Mouse (Mus musculus): ENCODE results near the gene Rabepk.
"Not testable (repeated sequence)": the region's sequence is repeated elsewhere in the genome, so short reads cannot be mapped to it uniquely, and the experiment has no call there.

Rabepk gene

DNA sequence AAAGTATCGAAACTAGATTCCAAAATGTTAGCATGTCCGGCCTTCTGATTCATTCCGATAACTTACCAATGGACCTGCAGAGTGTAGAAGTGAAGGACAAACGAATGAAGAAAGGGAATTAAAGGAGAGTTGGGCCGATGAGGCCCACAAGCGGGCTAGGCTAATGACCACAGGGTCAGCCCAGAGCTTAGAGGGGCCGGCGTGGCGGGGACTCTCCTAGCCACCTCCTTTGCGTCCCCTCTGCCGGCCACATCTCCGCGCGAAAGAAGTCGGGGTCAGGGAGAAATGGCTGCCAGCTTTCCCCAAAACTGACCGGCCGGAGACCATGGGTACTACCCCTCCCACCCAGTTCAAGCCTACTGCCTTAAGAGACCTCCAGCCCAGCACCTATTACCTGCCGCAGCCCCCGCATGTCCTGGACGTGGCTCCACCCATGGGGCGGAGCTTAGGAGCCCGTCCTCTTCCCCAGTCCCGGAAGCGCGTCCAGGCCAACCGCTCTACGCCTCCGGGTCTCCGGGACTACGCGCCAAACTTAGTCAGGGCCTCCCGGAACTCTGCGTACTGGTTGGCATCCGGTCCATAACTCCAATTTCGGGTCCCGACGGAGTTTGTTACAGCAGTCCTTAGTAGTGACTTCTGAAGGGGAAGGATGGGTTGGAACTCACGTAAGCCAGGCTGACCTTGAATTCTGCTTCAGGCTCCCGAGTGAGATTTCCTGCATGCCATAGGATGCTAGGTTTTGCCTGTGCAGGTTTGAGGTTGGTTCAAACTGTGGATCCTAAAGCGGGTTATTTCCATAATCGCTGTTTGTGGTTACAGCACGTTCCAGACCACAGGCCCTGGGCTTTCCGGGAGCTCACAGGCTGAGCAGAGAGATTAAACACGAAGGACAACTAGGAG lies at the start of gene Rabepk:
Rabepk (minus strand) TSS at position 556 of the 900 bp plus-strand sequence.
- peak; percentile 87 to 91 for DNase-seq

DNA sequence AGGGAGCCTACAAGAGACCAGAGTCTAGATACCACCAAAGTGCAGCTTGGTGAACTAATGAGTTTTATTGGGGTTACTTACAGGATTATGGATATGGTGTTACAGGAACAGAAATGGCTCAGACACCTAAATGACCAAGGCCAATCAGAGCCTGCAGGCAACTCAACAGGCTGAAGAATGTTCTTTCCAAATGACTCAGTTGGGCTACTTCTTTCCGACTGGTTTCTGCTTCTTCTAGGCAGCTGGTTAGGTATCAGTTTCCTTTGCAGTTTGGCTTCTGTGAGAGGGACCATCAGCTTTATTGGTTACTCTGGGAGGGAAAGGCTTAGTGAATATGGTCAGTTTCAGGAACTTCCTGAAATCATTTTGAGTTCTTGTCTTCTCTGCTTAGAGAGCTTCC lies 48.0 kb upstream of the Rabepk start:
- DNase-seq = no peak

DNA sequence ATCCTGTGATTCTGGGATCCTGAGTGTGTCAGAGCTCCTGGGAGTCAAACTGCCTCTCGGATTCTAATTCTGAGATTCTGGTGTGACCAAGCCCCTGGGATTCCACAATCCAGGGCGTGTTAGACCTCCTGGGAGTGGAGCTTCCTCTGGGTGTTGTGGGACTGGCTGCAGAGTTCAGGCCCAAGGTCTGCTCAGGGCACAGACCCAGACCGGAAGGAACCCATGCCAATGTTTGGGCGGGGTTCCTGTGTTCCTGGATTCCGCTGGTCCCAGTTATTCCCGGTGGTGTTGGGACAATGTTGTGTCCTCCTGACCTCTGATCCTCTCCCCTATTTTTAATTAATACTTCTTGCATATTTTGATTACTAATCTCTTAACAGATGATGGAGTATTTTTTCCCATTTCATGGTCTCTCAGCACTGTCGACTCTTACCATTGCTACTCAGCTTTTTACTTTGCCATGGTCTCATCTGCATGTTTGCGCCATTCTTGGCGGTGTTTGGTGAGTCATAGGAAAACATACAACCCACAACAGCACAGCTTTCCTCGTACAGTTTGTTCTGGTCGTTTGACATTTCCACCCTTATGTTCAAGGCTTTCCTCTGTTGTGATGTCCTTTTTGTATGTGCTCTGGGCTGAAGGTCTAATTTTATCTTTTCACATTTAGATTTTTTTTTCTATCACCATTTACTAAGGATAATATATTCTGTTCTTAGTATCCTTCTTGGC lies 43.7 kb upstream of the Rabepk start:
- peak; percentile 73 to 82 for DNase-seq

DNA sequence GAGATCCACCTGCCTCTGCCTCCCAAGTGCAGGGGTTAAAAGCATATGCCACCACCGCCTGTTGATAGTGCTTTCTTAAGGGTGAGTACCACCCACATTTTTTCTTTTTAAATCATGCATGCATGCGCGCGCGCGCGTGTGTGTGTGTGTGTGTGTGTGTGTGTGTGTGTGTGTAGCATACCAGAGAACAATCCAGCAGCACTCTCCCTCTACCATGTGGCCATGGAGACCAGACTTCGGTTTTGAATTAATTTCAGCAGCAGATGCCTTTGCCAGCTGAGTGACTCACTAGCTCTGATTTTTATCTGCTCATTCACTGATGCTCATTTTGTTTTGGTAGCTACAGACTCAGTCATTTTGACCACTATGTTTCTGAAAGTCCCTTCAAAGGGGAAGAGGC lies 42.0 kb upstream of the Rabepk start:
- no peak for DNase-seq

DNA sequence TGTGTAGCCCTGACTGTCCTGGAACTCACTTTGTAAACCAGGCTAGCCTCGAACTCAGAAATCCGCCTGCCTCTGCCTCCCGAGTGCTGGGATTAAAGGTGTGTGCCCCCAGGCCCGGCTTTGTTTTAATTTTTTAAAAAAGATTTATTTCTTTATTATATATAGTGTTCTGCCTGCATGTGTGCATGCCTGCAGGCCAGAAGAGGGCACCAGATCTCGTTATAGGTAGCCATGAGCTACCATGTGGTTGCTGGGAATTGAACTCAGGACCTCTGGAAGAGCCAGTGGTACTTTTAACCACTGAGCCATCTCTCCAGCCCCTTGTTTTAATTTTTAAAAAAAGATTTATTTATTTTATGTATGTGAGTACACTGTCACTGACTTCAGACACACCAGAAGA lies 40.4 kb upstream of the Rabepk start:
- DNase-seq = not testable (repeated sequence)

DNA sequence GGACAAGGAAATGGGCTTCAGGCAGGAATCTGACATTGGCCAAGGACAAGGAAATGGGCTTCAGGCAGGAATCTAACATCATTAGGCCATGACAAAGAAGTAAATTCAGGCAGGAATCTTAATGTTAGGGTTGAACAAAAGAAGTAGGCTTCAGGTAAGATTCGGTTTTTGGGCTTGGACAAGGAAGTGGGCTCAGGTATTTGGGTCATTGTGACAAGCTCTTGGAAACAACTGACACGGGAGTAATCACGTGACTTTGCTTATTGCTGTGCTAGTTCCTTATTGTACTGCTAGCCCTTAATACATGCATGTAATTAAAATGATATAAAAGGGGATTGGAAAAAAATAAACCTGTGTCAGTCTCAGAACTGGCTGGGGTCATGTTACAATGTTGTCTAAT lies 36.0 kb upstream of the Rabepk start:
- DNase-seq = no peak

DNA sequence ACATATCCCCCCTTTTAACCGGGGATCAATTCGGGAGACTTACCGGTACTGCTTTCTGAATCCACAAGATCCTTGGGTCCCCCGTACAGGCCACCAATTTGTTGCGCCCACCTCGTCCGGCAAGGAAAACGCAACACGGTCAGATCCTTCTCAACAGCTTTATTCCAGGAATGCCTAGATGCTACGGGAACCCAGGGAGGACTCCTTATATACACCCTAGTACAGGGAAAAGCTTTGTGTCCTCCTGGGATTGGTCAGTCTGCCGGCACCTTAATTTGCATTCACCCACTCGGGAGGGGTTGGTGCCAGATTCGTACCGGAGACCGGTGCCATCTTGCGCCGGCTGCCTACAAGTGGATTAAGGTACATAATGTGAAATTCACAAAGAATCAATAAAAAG lies 33.9 kb upstream of the Rabepk start:
- no peak for DNase-seq

DNA sequence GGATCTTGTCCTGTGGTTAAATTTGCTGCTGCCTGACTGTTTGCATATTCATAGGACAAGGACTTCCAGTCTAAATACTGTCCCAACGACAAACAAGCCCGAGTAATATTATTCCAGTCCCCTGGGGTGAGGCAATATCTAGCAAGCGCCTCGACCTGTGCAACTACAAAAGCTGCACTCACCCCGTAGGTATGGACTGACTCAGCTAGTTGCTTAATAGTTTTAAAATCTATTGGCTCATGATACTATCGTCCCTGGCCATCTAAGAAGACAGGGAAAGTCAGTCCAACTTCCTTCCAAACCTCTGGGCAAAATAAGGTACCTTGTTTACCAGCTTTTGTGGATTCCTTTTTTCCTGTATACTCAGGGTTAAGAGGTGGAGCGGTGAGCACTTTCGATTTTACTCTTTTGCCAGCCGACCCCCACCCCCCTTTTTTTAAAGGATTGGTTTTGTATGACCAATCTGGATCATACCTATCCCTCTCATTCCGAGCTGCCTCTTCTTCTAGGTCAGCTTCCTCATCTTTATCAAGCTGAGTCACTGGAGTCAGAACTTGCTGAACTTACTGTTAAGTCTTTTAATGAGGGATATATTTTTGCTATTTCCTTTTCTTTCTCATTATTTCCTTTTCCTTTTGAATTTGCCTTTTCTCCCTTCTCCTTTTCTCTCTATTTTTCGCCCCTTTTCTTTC lies 33.2 kb upstream of the Rabepk start, which contains the start of gene Gm34653:
Gm34653 (plus strand) TSS at position 242 of the 692 bp plus-strand sequence.
- not testable (repeated sequence) for DNase-seq

DNA sequence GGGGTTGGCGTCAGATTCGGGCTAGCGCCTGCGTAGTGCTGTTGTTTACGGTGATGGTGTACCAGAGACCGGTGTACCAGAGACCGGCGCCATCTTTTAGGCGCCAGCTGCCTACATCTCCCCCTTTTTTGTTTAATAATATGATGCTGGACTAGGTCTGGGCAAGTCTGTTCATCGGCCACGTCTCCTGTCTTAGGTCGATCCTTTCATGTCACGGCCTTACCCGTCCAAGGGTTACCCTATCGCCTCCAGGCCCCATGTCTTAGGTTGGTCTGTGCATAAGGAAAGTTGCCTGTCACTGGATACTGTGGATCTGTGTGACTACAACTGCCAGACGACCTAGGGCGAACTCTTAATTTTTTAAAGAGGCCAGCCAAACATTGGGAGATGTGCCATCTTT lies 30.4 kb upstream of the Rabepk start:
- DNase-seq = not testable (repeated sequence)

DNA sequence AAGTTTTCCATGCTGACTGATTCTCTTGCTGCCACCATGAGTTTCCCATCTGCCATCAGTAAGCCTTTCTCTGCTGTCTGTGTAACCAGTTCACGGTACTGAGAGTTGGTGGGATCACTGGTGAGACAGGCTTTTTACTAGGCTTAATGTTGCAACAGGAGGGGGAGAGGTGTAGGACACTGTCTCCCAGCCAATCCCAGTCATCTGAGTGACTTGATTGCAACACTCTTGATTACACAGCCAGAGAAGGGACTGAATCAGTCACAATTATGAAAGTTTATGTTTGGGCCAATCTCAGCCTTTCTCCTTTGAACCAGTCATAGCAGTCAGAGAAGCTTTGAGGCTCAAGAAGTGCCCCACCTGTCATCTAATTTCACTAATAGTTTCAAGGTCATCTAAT lies 28.3 kb upstream of the Rabepk start:
- no peak for DNase-seq

DNA sequence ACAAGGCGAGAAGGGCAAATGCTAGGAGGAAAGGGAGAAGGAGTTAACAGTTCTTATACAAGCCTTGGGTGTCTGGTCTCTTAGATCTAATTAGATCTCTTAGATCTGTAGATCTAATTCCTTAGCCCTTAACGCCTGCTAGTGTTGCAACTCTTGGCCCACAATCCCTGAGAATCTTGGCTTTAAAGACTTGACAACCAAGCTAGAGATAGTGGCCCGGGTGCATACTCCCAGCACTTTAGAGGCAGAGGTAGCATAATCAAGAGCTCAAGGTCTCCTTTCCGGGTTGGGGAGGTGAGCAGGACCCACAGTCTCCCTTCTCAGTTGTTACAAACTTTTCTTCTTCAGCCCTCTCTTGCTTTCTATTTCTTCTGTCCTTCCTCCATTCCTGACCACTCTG lies 27.9 kb upstream of the Rabepk start:
- no peak for DNase-seq

DNA sequence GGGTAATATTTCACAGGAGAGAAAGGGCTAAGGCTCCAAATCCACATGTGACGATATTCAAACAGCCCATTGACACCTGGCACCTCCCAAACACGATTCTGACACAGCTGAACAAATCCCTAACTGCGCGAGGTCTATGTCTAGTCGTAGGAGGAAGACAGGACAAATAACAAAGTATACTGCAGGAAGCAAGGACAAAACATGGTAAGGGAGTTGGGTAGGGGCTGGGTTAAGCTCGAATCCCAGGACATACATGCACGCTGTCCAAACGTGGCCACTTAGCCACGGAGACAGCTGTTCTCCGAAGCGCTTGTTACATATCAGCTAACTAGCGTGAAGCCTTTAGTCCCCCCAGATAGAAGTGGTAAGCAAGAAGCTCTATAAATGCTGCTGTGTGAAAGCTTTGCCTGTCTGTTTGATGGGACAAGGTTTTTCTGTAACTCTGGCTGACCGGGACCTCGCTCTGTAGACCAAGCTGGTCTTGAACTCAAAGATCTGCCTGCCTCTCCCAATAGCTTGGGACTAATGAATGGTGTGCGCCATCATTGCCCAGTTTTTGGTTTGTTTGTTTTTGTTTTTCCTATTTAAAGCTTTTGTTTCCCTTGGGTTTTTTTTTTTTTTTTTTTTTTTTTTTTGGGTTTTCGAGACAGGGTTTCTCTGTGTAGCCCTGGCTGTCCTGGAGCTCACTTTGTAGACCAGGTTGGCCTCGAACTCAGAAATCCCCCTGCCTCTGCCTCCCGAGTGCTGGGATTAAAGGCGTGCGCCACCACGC lies 26.9 kb upstream of the Rabepk start:
- no peak for DNase-seq

DNA sequence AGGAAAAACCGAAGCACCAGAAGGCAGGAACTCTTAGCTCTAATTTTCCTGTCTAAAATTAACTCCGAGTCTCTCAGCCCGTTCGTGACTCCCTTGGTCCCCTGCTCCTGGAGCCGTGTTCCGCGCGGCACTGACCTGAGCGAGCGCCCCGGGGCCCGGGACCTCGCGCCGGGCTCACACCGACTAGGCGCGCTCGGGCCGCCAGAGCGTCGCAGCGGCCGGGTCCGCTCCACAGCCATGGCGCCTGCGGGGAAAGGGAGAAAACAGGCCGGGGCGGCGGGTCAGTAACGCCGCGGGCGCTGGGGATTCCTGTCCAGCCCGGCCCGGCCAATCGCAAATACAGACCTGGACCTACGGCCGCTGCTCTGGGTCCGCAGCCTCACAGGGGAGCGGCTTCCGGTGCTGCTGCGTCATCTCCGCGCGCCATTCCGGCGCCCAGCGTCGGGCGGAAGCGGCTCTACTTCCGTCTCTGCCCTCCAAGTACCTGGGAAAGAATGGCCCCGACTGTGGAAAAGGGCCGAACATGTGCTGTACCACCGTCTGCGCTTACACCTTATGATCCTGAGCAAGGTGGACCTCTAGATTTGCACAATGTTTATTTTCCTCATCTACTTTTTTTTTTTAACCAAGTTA lies 26.2 kb upstream of the Rabepk start, which contains the start of gene Fbxw2:
Fbxw2 (minus strand) TSS at position 485 of the 633 bp plus-strand sequence.
- DNase-seq = peak; percentile 94 to 96

DNA sequence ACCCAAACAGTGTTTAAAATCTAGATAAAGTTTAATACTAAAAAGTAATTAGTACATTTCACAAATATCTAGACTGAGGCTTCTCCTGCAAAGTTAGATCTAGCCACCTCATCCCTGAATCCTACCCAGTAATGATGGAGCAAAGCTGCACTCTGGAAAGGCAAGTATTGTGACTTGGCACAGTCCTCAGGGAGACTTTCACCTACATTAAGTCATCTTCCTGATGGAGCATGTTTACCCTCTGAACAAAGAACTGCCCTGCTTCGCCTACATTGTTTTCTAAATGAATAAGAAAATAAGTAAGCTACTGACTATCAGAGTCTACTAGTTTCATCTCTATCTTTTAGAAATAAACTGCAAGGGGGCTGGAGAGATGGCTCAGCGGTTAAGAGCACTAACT lies 18.8 kb upstream of the Rabepk start:
- no peak for DNase-seq

DNA sequence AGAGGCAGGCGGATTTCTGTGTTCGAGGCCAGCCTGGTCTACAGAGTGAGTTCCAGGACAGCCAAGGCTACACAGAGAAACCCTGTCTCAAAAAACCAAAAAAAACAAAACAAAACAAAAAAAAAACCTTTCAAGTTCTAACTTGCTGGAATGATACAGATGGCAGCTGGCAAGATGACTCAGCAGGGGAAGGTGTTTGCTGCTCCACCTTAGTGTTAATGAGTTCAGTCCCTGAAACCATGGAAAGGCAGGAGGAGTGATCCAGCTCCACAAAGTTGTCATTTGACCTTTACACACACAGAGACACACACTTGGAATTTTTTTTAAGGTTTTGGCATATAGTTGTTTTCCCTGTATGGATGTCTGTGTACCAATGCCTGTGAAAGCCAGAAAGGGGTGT lies 16.2 kb upstream of the Rabepk start:
- not testable (repeated sequence) for DNase-seq

DNA sequence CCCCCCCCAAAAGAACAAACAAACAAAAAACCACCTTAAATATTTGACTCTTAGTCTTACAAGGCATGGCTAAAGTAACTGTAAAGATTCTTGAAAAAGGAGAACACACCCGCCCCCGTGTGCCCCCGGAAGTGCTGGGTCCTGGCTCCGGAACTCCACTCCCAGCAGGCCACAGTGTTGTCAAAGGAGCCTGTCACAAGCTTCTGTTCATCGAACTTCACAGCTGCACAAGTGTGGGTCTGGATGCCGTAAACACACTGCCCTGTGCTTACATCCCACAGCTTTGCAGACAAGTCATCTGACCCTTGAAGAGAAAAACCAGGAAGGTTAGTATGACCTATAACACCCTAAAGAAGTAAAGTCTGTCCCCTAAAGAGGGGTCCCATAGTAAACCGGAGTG lies 13.0 kb upstream of the Rabepk start:
- DNase-seq = no peak

DNA sequence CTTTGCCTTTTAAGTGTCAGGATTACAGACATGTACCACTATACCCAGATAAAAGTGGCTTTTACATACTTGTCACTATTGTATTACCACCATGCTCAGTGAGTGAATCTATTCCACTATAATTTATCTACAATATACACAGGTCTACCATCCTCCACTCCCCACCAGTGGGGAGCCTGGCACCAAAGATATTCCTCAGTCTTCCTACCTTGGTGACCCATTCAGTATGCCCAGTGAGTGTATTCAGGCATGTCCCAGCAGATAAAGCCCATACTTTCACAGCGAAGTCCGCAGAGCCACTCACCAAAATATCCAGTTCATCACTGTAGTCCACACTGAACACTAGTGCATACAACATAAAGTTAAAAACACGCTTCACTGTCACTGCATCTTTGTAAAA lies 11.1 kb upstream of the Rabepk start:
- no peak for DNase-seq

DNA sequence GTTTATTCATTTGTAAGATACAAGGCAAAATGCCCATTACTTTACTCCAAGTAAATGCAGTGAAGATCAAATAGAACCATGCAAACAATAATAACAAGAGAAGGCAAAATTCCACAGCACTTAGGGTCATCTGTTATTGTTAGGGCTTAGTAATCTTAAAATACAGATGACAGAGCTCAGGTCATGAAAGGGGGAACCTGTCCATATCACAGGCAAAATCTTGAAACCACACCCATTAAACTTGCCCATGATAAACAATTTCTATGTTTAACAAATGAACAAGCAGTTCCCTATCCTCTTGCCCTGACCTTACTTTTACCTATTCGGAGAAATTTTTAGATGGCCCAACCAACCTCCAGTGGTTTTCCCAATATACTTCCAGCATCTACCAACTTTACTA lies 9.9 kb upstream of the Rabepk start:
- no peak for DNase-seq

DNA sequence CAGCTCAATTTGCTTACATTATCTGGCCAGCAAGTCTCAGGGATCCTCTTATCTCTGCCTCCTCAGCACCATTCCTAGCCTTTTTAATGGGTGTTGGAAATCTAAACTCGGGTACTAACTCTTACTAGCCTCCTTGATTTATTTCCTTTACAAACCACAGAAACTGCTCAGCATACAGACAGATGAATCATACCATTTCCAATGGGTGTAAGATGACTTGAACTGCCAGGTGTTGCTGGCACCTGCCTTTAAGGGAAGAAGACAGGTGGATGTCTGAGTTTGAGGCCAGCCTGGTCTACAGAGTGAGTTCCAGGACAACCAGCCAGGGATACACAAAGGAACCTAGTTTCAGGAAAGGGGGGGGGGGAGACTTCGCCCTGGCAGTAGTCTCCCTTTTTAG lies 8.3 kb upstream of the Rabepk start:
- DNase-seq = no peak

DNA sequence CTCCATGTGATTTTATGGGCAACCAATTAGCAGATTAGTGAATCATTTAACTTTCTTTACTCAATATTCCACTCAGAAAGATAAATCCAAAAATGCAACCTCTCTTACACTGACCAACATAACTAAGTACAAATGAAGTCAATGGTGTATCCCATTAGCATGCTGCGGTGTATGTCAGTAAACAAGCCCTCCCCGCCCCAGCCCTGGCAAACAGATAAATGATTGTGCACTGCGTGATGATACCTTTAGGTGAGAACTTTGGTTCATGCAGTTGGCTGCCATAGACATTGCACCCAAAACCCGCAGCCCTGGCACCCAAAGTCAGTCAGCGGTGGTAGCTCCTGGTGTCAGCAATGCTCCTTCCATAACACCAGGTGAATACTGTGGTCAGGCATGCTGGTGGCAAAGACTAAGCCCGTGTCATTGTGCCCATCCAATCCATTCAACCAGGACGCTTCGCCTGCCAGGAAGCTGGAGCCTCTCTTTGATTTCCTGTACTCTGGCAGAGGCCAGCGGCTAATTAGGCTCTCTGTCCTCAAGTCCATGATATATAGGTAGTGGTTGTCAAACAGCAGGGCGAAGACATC lies 5.7 kb upstream of the Rabepk start:
- no peak for DNase-seq

DNA sequence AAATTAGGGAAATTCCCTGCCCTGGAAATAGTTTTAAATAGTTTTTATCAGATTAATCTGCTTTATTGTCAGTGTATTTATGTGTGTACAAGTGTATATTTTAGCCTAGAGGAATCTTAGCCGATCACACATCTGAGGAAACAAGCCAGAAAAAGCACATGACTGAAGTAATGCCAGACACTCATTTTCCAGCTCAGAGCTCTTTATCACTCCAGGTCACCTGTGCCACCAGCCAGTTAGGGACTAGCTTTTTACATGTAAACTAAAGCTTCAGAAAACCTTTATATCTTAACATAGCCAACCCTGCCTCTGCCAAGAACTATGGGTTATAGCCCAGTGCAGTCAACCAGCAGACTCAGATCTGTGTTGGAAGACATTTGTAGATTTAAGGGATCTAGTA lies 5.1 kb upstream of the Rabepk start:
- no peak for DNase-seq

DNA sequence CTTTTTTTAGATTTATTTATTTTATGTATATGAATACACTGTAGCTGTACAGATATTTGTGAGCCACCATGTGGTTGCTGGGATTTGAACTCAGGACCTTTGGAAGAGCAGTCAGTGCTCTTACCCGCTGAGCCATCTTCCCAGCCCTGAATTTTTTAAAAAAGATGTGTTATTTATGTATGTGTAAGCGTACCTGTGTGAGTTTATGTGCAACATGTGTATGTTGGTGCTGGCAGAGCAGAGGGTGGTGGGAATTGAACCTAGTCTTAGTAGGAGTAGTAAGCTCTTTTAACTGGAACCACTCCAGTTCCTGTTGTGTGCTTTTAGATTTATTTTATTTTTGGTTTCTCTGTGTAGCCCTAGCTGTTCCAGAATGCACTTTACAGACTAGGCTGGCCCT lies 4.5 kb upstream of the Rabepk start:
- no peak for DNase-seq

Measured in lung, postnatal 4 days (tissue).